Mouse (Mus musculus) midbrain, embryonic 11.5 days (tissue): ENCODE measurements around the gene Tead3. TPM values are rescaled to one million over a fixed set of nuclear protein-coding genes. Genes with fewer than 3 reads are reported as not detected.
A peak's percentile ranks its signal among the peaks of the same experiment; 100 is the strongest.
"Not testable (repeated sequence)": the region's sequence is repeated elsewhere in the genome, so short reads cannot be mapped to it uniquely, and the experiment has no call there.

Experiments
- ATAC-seq: fragments of 200-750 bp; cut with Nextera tagmentation; 2 replicates; pipeline ENCODE4 v1.8.0; 2017; ENCODE audit warnings: moderate TSS enrichment, moderate library complexity; ENCODE audit not compliant: low FRiP score
- DNase-seq: peaks from one replicate; pipeline ENCODE4 v3.0.0; 2015; ENCODE audit warnings: low spot score; ENCODE audit errors: missing footprints
- H3K27ac ChIP-seq: fragments of 300-500 bp; sonication (generic); 2 replicates; pipeline ENCODE4 v1.5.1; 2014; ENCODE audit warnings: low read depth, low read length
- H3K27me3 ChIP-seq: fragments of 300-500 bp; sonication (generic); 2 replicates; pipeline ENCODE4 v1.6.1; 2014; ENCODE audit warnings: mild to moderate bottlenecking, low read length, moderate library complexity, mixed read lengths; ENCODE audit not compliant: control insufficient read depth, insufficient read depth
- H3K36me3 ChIP-seq: fragments of 300-500 bp; sonication (generic); 2 replicates; pipeline ENCODE4 v1.6.1; 2014; ENCODE audit warnings: mild to moderate bottlenecking, low read length, moderate library complexity, mixed read lengths; ENCODE audit not compliant: control insufficient read depth, insufficient read depth
- H3K4me1 ChIP-seq: fragments of 300-500 bp; sonication (generic); 2 replicates; pipeline ENCODE4 v1.6.1; 2014; ENCODE audit warnings: low read length; ENCODE audit not compliant: control insufficient read depth, insufficient read depth
- H3K4me2 ChIP-seq: fragments of 300-500 bp; sonication (generic); 2 replicates; pipeline ENCODE4 v1.6.1; 2014; ENCODE audit warnings: mild to moderate bottlenecking, moderate library complexity
- H3K4me3 ChIP-seq: fragments of 300-500 bp; sonication (generic); 2 replicates; pipeline ENCODE4 v1.5.1; 2014; ENCODE audit warnings: low read depth, low read length
- H3K9ac ChIP-seq: fragments of 300-500 bp; sonication (generic); 2 replicates; pipeline ENCODE4 v1.6.1; 2014; ENCODE audit warnings: low read length
- H3K9me3 ChIP-seq: fragments of 300-500 bp; sonication (generic); 2 replicates; pipeline ENCODE4 v1.6.1; 2016; ENCODE audit warnings: low read length; ENCODE audit not compliant: control insufficient read depth
- WGBS: fragments of 180-500 bp; shearing (Covaris S2); extraction: QIAGEN DNeasy Blood & Tissue Kit; methylation state at CpG from one replicate; pipeline ENCODE4 v1.1.7; 2014; 5-methylcytosine and 5-hydroxymethylcytosine counted together
- polyA plus RNA-seq: library from polyadenylated mRNA; unstranded; fragments of >200 nt; fragmentation: Nextera tagmentation; extraction: Ambion mirVana; gene quantifications from 2 replicates; pipeline ENCODE4 v1.2.1, GENCODE M21; 2014

Tead3 gene
- polyA plus RNA-seq, 1 experiment from 2014 or later: 3.5 TPM

GRCm38 (mm10) chr17:28328946-28329345 lies 21.7 kb downstream of the Tead3 start:
- Histone ChIP-seq H3K36me3 (peaks cover 6% of the 10 kb centered on the region), H3K9ac (peak overlapping the region; percentile 99), H3K4me2 (peak overlapping the region; percentile 80), H3K27ac (peak overlapping the region; percentile 92), H3K27me3 (no peaks in the 10 kb centered on the region), H3K9me3 (no peaks in the 10 kb centered on the region), H3K4me1 (peaks cover 18% of the 10 kb centered on the region), H3K4me3 (peak overlapping the region; percentile 94)
- DNase-seq (no peak), ATAC-seq (peak; percentile 9; the same call in 1 of the 2 replicates)
- WGBS: under 1% methylated on average over 25 of the region's 25 CpGs

- Histone ChIP-seq H3K27ac (peak within 1 kb of the TSS; percentile 92), H3K9me3 (no peaks in the 10 kb centered on the region), H3K36me3 (peaks cover 6% of the 10 kb centered on the region), H3K27me3 (no peaks in the 10 kb centered on the region), H3K9ac (peak within 1 kb of the TSS; percentile 99), H3K4me1 (peaks cover 18% of the 10 kb centered on the region), H3K4me3 (peak within 1 kb of the TSS; percentile 94), H3K4me2 (peak within 1 kb of the TSS; percentile 80)
- under 1% methylated on average over 67 of the region's 67 CpGs for WGBS
- peak; percentile 100 for DNase-seq
- ATAC-seq: peak; percentile 88
Observed at GRCm38 (mm10) chr17:28328366-28328928, 22.2 kb downstream of the Tead3 start, which contains the start of gene Rpl10a. TSS of gene Rpl10a (plus strand) at chr17:28328471.

- peaks cover 6% of the 10 kb centered on the region for H3K36me3 ChIP-seq
- H3K27me3 ChIP-seq: no peaks in the 10 kb centered on the region
- peak overlapping the region; percentile 92 for H3K27ac ChIP-seq
- H3K4me3 ChIP-seq: peak overlapping the region; percentile 94
- H3K9me3 ChIP-seq: no peaks in the 10 kb centered on the region
- H3K4me1 ChIP-seq: peaks cover 16% of the 10 kb centered on the region
- DNase-seq (peak; percentile 86), ATAC-seq (peak; percentile 66)
- 9% methylated on average over 22 of the region's 22 CpGs for WGBS
- H3K4me2 ChIP-seq: peak overlapping the region; percentile 80
- H3K9ac ChIP-seq: peak overlapping the region; percentile 99
Observed at GRCm38 (mm10) chr17:28327673-28328325, 22.8 kb downstream of the Tead3 start.

GRCm38 (mm10) chr17:28326951-28327350 lies 23.7 kb downstream of the Tead3 start:
- Histone ChIP-seq H3K4me2 (no peak overlapping the region), H3K9ac (no peak overlapping the region; the same call in 1 of the 2 replicates), H3K27ac (no peak overlapping the region)

GRCm38 (mm10) chr17:28325751-28326150 lies 24.9 kb downstream of the Tead3 start:
- no peak overlapping the region for H3K4me2 ChIP-seq
- H3K9ac ChIP-seq: no peak overlapping the region
- H3K36me3 ChIP-seq: peaks cover 3% of the 10 kb centered on the region
- ATAC-seq (no peak), DNase-seq (no peak)
- H3K9me3 ChIP-seq: no peaks in the 10 kb centered on the region
- 98% methylated on average over 8 of the region's 8 CpGs for WGBS
- no peak overlapping the region for H3K27ac ChIP-seq
- no peaks in the 10 kb centered on the region for H3K27me3 ChIP-seq
- no peak overlapping the region for H3K4me3 ChIP-seq
- peaks cover 16% of the 10 kb centered on the region for H3K4me1 ChIP-seq

More at GRCm38 (mm10) chr17:28326951-28327350, 23.7 kb downstream of the Tead3 start:
- H3K9me3 ChIP-seq: no peaks in the 10 kb centered on the region
- WGBS: 86% methylated on average over 3 of the region's 3 CpGs
- no peak for ATAC-seq
- no peaks in the 10 kb centered on the region for H3K27me3 ChIP-seq
- H3K4me1 ChIP-seq: peaks cover 16% of the 10 kb centered on the region
- H3K4me3 ChIP-seq: no peak overlapping the region
- H3K36me3 ChIP-seq: peaks cover 6% of the 10 kb centered on the region
- no peak for DNase-seq

GRCm38 (mm10) chr17:28324416-28324815 lies 26.2 kb downstream of the Tead3 start:
- H3K36me3 ChIP-seq, H3K9ac ChIP-seq, H3K27me3 ChIP-seq, H3K27ac ChIP-seq, H3K4me3 ChIP-seq, H3K4me1 ChIP-seq, ATAC-seq, DNase-seq, H3K9me3 ChIP-seq, H3K4me2 ChIP-seq: not testable (repeated sequence)
- WGBS: 98% methylated on average over 7 of the region's 7 CpGs

- DNase-seq: no peak
- Histone ChIP-seq H3K9ac (no peak overlapping the region), H3K36me3 (no peaks in the 10 kb centered on the region), H3K27me3 (no peaks in the 10 kb centered on the region), H3K4me3 (no peak overlapping the region), H3K9me3 (no peaks in the 10 kb centered on the region), H3K4me2 (no peak overlapping the region), H3K27ac (no peak overlapping the region), H3K4me1 (peaks cover 6% of the 10 kb centered on the region; the same call in 1 of the 2 replicates)
- no peak for ATAC-seq
- WGBS: 92% methylated on average over 8 of the region's 8 CpGs
Observed at GRCm38 (mm10) chr17:28323786-28324185, 26.8 kb downstream of the Tead3 start.

- H3K4me1 ChIP-seq: no peaks in the 10 kb centered on the region
- H3K36me3 ChIP-seq: peaks cover 5% of the 10 kb centered on the region; the same call in 1 of the 2 replicates
- whole genome bisulfite sequencing: 91% methylated on average over 4 of the region's 4 CpGs
- no peak overlapping the region for H3K27ac ChIP-seq
- H3K9me3 ChIP-seq: no peaks in the 10 kb centered on the region
- H3K9ac ChIP-seq: no peak overlapping the region
- ATAC-seq: no peak
- no peak for DNase-seq
- no peak overlapping the region for H3K4me3 ChIP-seq
- H3K4me2 ChIP-seq: no peak overlapping the region
- no peaks in the 10 kb centered on the region for H3K27me3 ChIP-seq
Observed at GRCm38 (mm10) chr17:28321700-28322099, 28.9 kb downstream of the Tead3 start.

GRCm38 (mm10) chr17:28317725-28318124 lies 32.9 kb downstream of the Tead3 start:
- DNase-seq (no peak), ATAC-seq (no peak)
- no peaks in the 10 kb centered on the region for H3K9me3 ChIP-seq
- no peak overlapping the region for H3K4me3 ChIP-seq
- WGBS: 86% methylated on average over 9 of the region's 9 CpGs
- no peaks in the 10 kb centered on the region for H3K27me3 ChIP-seq
- peaks cover 5% of the 10 kb centered on the region; the same call in 1 of the 2 replicates for H3K36me3 ChIP-seq
- no peak overlapping the region for H3K9ac ChIP-seq
- peaks cover 10% of the 10 kb centered on the region for H3K4me1 ChIP-seq
- H3K4me2 ChIP-seq: no peak overlapping the region
- H3K27ac ChIP-seq: no peak overlapping the region
